Mouse (Mus musculus): ENCODE data around the gene Ipo7. TPM values are rescaled to one million over a fixed set of nuclear protein-coding genes. Genes with fewer than 3 reads are reported as not detected.
A peak's percentile ranks its signal among the peaks of the same experiment; 100 is the strongest.
"Not testable (repeated sequence)": the region's sequence is repeated elsewhere in the genome, so short reads cannot be mapped to it uniquely, and the experiment has no call there.

The Ipo7 gene
- 44.5 and 54.3 TPM in 2 replicates for polyA plus RNA-seq (2012; rRNA removed)

DNA sequence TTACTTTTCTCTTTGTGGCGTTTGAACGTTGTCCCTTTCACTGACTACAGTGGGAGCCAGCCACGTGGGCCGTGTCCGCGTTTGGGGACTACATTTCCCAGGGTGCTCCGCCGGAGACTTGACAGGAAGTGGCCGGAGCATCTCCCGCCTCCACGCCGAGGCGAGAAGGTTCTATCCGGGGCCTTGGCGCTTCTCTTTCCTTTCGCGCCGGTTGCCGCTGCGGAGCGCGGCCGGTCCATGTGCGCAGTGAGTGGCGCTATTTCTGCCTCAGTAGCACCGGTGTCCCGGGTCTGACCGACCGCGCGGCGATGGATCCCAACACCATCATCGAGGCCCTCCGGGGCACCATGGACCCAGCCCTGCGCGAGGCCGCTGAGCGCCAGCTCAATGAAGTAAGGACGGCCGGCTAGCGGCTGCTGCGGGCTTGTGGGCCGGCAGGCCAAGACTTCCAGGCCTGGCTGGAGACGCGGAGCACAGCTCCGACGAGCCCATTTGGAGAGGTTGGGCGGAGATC lies at the start of gene Ipo7:
Gene Ipo7, plus strand, starts transcription at position 158 of the 514 bp plus-strand sequence.
- DNase-seq (ENCODE audit: low read depth): peak; percentile 97

DNA sequence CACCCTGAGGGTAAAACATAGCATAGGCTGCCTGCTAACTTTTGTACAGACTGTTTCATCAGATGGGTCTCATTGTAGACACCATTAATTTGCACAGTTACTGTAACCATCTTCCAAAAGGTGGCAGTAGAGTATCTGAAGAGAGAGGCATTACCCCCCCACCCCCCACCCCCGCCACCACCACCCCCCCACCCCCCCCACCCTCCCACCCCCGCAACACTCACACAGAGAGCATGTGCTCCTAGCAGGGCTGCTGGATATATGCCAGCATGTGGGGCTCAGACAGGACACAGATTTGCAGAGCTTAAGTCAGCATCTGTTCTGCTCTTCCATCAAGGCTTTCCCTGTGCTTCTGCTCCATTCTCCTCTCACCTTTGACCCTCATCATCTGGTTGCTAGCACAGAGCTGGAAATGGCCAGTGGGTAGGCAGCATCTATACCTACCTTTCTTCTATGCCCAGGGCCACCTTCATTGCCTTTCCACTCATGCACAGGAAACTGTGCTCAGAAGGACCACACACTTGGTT lies 49.1 kb upstream of the Ipo7 start:
- TF ChIP-seq CTCF (IDR thresholded peaks at IDR 0.05; ENCODE audit: borderline replicate concordance, extremely low read depth, insufficient read depth, insufficient read length): no peak
- TF ChIP-seq POLR2A (IDR thresholded peaks at IDR 0.05; ENCODE audit: borderline replicate concordance, extremely low read depth, insufficient read depth, insufficient read length, poor library complexity, severe bottlenecking): no peak
- peak; percentile 97 for DNase-seq (ENCODE audit: low read depth)

More for the DNA sequence above, at the start of gene Ipo7:
- peak; percentile 60; the same call in 1 of the 2 replicates for TF ChIP-seq POLR2A (IDR thresholded peaks at IDR 0.05; ENCODE audit: borderline replicate concordance, extremely low read depth, insufficient read depth, insufficient read length, poor library complexity, severe bottlenecking)
- no peak for TF ChIP-seq CTCF (IDR thresholded peaks at IDR 0.05; ENCODE audit: borderline replicate concordance, extremely low read depth, insufficient read depth, insufficient read length)

DNA sequence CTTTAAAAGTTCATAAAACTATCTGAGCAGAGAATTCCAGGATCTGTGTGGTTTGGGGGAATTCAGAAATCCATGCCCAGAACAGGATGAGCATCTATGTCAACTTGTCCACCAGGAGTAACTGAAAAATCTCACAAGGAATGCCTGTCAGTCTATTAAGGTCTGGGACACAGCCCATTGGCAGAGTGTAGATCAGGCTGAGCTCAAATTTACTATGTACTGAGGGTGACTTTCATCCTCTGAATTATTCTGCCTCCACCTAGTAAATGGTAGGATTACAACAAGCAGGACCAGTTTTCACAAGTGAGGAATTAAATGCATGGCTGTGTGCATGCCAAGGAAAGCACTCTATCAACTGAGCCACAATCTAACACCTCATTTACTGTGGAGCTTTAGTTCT lies 48.5 kb upstream of the Ipo7 start:
- no peak for TF ChIP-seq POLR2A (IDR thresholded peaks at IDR 0.05; ENCODE audit: borderline replicate concordance, extremely low read depth, insufficient read depth, insufficient read length, poor library complexity, severe bottlenecking)
- no peak for TF ChIP-seq CTCF (IDR thresholded peaks at IDR 0.05; ENCODE audit: borderline replicate concordance, extremely low read depth, insufficient read depth, insufficient read length)
- DNase-seq (ENCODE audit: low read depth): peak; percentile 49

DNA sequence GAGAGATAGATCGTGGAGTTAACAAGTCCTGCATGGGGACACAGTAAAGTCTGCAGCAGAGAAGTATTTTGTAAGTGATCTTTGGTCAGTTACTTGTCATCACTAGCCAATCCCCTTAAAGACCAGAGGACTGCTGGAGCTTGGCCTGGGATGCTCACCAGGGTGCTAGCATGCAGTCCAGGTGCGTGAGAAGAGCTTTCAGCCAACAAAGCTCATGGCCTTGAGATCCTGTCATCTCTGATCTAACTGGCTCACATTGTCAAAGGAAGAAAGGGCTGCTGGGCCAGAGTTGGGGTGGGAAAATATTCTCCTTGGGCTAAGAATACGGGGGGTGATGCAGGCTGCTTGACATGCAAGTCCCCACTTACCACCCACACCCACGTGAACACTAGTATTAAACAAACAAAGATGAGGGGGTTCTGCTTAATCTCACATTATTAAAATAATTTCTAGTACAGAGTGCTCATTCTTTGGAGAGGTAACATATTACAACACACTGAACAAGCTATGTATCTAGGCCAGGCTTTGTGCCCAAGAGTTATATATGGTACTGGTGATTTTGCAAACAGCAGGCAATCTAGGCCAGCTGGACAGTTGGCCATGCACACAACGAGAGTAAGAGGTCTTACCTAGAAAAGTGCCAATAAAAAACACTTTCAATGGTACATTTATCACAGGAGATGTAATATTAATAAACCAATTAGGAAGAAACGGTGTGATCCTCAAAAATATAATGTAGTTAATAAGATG lies 41.9 kb upstream of the Ipo7 start:
- no peak for DNase-seq (ENCODE audit: low read depth)
- TF ChIP-seq POLR2A (IDR thresholded peaks at IDR 0.05; ENCODE audit: borderline replicate concordance, extremely low read depth, insufficient read depth, insufficient read length, poor library complexity, severe bottlenecking): no peak
- TF ChIP-seq CTCF (IDR thresholded peaks at IDR 0.05; ENCODE audit: borderline replicate concordance, extremely low read depth, insufficient read depth, insufficient read length): no peak

DNA sequence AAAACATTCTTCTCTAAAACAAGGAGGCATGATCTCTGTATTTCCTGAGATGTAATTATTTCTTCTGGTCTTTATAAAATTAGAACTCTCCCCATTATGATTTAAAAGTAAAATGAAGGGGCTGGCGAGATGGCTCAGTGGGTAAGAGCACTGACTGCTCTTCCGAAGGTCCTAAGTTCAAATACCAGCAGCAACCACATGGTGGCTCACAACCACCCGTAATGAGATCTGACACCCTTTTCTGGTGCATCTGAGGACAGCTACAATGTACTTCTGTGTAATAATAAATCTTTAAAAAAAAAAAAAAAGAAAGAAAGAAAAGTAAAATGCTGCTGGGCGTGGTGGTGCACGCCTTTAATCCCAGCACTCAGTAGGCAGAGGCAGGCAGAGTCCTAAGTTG lies 40.9 kb upstream of the Ipo7 start:
- DNase-seq (ENCODE audit: low read depth): peak; percentile 20

DNA sequence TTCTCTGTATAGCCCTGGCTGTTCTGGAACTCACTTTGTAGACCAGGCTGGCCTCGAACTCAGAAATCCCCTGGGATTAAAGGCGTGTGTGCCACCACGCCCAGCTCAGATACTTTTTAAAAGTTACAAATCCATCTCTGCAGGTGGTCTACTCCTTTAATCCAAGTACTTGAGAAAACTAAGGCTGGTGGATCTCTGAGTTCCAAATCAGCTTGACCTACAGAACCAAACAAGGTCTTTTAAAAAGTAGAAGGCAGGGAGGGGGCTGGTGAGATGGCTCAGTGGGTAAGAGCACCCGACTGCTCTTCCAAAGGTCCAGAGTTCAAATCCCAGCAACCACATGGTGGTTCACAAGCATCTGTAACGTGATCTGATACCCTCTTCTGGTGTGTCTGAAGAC lies 33.5 kb upstream of the Ipo7 start:
- DNase-seq (ENCODE audit: low read depth): not testable (repeated sequence)

DNA sequence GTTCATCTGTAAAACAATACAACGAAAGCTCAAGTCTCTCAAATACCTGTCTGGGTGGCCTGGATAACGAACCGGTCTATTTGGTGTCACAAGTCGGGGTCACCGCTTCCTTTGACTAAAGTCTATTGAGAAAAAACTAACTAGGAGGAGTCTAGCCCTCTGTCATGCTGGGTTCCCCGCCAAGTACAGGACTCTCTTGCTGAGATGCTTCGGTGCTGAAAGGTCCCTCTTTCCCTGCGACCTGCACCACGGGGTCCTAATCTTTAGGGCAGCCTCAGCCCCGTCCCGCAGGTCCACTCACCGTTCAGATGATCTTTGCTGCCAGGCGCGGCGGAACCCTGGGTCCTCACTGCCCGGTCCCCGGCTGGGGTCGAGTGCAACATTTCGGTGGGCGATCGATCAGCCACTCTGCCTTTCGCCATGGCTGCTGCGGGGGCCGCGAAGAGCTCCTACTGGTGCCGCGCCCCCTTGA lies 32.4 kb upstream of the Ipo7 start:
- TF ChIP-seq POLR2A (IDR thresholded peaks at IDR 0.05; ENCODE audit: borderline replicate concordance, extremely low read depth, insufficient read depth, insufficient read length, poor library complexity, severe bottlenecking) (no peak), CTCF (IDR thresholded peaks at IDR 0.05; ENCODE audit: borderline replicate concordance, extremely low read depth, insufficient read depth, insufficient read length) (no peak)
- DNase-seq (ENCODE audit: low read depth): peak; percentile 24

DNA sequence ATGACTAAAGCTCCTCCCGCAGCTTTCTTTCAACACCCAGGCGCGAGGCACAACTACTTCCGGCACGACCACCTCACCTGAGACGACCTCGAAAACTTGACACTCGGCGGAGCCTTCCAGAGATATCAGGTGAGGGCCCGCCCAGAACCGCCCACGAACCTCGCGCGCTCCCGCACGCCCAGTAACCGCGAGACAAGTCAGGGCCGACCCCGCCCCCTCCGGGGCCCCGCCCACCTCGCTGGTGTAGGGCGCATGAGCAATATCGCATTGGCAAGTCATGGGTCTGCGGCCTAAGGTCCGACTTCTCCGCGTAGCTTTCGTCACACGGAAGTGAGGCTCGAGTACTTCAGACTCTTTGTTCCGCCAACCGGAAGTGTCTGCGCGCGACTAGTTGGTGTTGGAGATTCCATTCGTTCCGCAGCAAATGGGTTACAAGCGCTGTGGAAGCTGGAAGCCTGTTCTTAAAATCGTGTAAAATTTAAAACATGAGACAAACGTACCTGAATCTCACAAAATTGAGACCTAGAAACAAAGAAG lies 31.9 kb upstream of the Ipo7 start:
- peak; percentile 15; the same call in 1 of the 2 replicates for TF ChIP-seq POLR2A (IDR thresholded peaks at IDR 0.05; ENCODE audit: borderline replicate concordance, extremely low read depth, insufficient read depth, insufficient read length, poor library complexity, severe bottlenecking)
- TF ChIP-seq CTCF (IDR thresholded peaks at IDR 0.05; ENCODE audit: borderline replicate concordance, extremely low read depth, insufficient read depth, insufficient read length): no peak
- peak; percentile 100 for DNase-seq (ENCODE audit: low read depth)

DNA sequence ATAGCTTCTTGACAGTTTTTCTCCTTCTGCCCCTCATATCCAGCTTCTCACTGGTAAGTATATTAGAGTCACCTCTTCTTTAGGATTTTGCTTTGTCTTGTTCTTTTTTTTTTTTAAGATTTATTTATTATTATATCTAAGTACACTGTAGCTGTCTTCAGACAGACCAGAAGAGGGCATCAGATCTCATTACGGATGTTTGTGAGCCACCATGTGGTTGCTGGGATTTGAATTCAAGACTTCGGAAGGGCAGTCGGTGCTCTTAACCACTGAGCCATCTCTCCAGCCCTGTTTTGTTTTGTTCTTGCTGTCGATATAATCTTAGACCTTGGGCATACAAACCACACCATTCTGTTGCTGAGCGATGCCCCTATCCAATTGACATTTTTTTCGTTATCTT lies 31.3 kb upstream of the Ipo7 start, which contains the start of gene Tmem41b:
Gene Tmem41b, minus strand, starts transcription at position 155 of the 400 bp plus-strand sequence.
- DNase-seq (ENCODE audit: low read depth): peak; percentile 38

DNA sequence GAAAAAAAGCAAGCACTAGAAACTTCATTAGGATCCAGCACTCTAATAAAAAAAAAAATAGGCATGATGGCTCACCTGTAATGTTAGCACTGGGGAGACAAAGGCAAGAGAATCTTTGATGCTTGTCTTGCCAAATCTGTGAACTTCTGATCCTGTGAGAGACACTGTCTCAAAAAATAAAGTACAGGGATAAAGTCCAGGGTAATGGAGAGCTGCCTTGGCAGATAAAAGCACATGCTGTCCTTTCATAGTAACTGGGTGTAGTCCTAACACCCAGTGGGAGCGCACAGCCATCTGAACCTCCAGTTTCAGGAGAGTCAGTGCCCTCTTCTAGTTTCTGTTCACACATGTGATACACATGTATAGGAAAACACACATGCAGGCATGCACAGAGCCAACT lies 26.8 kb upstream of the Ipo7 start:
- no peak for DNase-seq (ENCODE audit: low read depth)
- no peak for TF ChIP-seq POLR2A (IDR thresholded peaks at IDR 0.05; ENCODE audit: borderline replicate concordance, extremely low read depth, insufficient read depth, insufficient read length, poor library complexity, severe bottlenecking)
- no peak for TF ChIP-seq CTCF (IDR thresholded peaks at IDR 0.05; ENCODE audit: borderline replicate concordance, extremely low read depth, insufficient read depth, insufficient read length)

DNA sequence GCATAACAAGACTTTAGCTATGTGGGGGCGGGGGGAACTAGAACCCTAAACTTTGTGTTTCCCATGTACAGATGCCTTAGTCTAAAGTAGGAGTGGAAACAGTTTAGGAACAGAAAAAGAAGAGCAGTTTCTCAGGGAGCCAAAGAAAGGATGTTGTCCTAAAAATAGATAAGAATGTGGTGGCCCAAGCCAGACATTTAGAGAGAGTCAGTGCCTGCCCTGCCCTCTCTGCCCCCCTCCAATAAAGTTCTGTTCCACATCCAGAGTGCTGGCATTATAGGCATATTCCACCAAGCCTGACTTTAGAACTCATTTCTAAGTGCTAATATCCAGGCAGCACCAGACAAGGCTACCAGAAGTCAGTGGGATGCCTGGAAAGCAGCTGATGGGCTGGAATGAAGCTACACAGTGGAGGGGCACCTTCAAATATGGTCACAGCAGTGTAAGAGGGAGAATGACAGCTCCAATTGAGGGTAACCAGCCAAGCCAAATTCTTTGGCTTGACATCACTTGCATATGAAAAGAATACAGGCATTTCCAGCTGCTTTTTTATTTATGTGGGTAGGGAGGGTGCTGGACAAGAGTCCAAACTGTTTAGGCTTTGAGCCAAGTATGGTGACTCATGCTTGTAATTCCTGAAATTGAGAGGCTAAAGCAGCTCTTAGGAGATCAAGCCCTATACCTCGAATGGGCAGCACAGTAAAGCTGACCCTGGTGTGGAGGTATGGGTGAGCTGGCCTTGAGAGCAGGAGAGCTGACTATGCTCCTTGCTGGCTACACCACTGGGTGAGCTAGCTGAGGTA lies 24.7 kb upstream of the Ipo7 start:
- DNase-seq (ENCODE audit: low read depth): peak; percentile 79

More for the DNA sequence above, 24.7 kb upstream of the Ipo7 start:
- TF ChIP-seq CTCF (IDR thresholded peaks at IDR 0.05; ENCODE audit: borderline replicate concordance, extremely low read depth, insufficient read depth, insufficient read length): no peak
- no peak for TF ChIP-seq POLR2A (IDR thresholded peaks at IDR 0.05; ENCODE audit: borderline replicate concordance, extremely low read depth, insufficient read depth, insufficient read length, poor library complexity, severe bottlenecking)
